Mouse (Mus musculus) CH12.LX (cell line): Measurements from ENCODE around the gene Lrrfip1. TPM values are rescaled to one million over a fixed set of nuclear protein-coding genes. Genes with fewer than 3 reads are reported as not detected.
A peak's percentile ranks its signal among the peaks of the same experiment; 100 is the strongest.

Experiments used
- DNase-seq: peaks from one replicate; pipeline ENCODE4 v3.0.0-alpha.2; 2013; ENCODE audit errors: extremely low read depth
- H3K27ac ChIP-seq: 2 replicates; pipeline ENCODE4 v1.5.1; 2012; ENCODE audit warnings: low read depth, mild to moderate bottlenecking, control low read depth, moderate library complexity; ENCODE audit not compliant: insufficient read depth
- H3K27me3 ChIP-seq: replicated peaks from 2 replicates; pipeline ENCODE3; 2012; ENCODE audit warnings: inconsistent platforms
- H3K36me3 ChIP-seq, 2 experiments: replicated peaks in 1 of 2; 2 replicates each; pipeline versions ENCODE3 to v1.6.1; 2012; ENCODE audit warnings: inconsistent platforms in 1 of 2, low read length in 1 of 2, mild to moderate bottlenecking in 1 of 2, mixed read lengths in 1 of 2, moderate library complexity in 1 of 2; ENCODE audit not compliant: control insufficient read depth in 1 of 2, insufficient read depth in 1 of 2
- H3K4me1 ChIP-seq, 2 experiments: 2 replicates each; pipeline ENCODE4 v1.6.1; 2012; ENCODE audit warnings: inconsistent platforms in 1 of 2, moderate library complexity in 1 of 2; ENCODE audit not compliant: insufficient read depth in 2 of 2, control insufficient read depth in 1 of 2
- H3K4me2 ChIP-seq: 2 replicates; pipeline ENCODE4 v1.6.1; 2012; ENCODE audit warnings: low read depth, mild to moderate bottlenecking, control low read depth; ENCODE audit not compliant: poor library complexity, insufficient read depth, severe bottlenecking
- H3K4me3 ChIP-seq, 3 experiments: fragments of 150-350 bp in 1 of 3; sonication (generic) in 1 of 3; replicated peaks in 1 of 3; 2 replicates each; pipeline versions ENCODE3 to v1.5.1; 2011 to 2012; ENCODE audit warnings: low read depth in 2 of 3, low read length in 2 of 3, mild to moderate bottlenecking in 2 of 3, moderate library complexity in 2 of 3, control low read depth in 1 of 3, improper control_type of control experiment in 1 of 3, inconsistent platforms in 1 of 3, mixed read lengths in 1 of 3; ENCODE audit not compliant: poor library complexity in 1 of 3
- H3K79me2 ChIP-seq: replicated peaks from 2 replicates; pipeline ENCODE4 v1.6.1; 2012; ENCODE audit warnings: mild to moderate bottlenecking, moderate library complexity; ENCODE audit not compliant: control insufficient read depth, poor library complexity, insufficient read depth, severe bottlenecking; ENCODE audit errors: extremely low read depth
- H3K9ac ChIP-seq: 2 replicates; pipeline ENCODE4 v1.6.1; 2012; ENCODE audit warnings: low read depth, mild to moderate bottlenecking, control low read depth, moderate library complexity; ENCODE audit not compliant: insufficient read depth
- H3K9me3 ChIP-seq: replicated peaks from 2 replicates; pipeline ENCODE3; 2012; ENCODE audit warnings: low read length, inconsistent platforms, mixed read lengths
- CHD1 ChIP-seq: IDR thresholded peaks from 2 replicates; pipeline ENCODE4 v1.6.1; 2012; ENCODE audit warnings: low read depth, low read length, improper control_type of control experiment, inconsistent platforms
- CHD2 ChIP-seq: IDR thresholded peaks from 2 replicates; pipeline ENCODE4 v1.6.1; 2011; ENCODE audit warnings: low read length, improper control_type of control experiment
- E2F4 ChIP-seq: IDR thresholded peaks from 2 replicates; pipeline ENCODE4 v1.6.1; 2011; ENCODE audit warnings: low read depth, low read length, improper control_type of control experiment; ENCODE audit not compliant: insufficient replicate concordance
- EP300 ChIP-seq: IDR thresholded peaks from 2 replicates; pipeline ENCODE4 v1.6.1; 2011; ENCODE audit warnings: low read length, improper control_type of control experiment
- GABPA ChIP-seq: IDR thresholded peaks from 2 replicates; pipeline ENCODE4 v1.6.1; 2012; ENCODE audit warnings: low read depth, low read length, improper control_type of control experiment, inconsistent platforms; ENCODE audit not compliant: insufficient replicate concordance
- IRF4 ChIP-seq: IDR thresholded peaks from 2 replicates; pipeline ENCODE4 v1.6.1; 2014; ENCODE audit warnings: low read depth, mild to moderate bottlenecking, inconsistent platforms, low read length, improper control_type of control experiment
- JUND ChIP-seq: conservative IDR thresholded peaks from 2 replicates; pipeline ENCODE4 v1.6.1; 2011; ENCODE audit warnings: low read depth, low read length, improper control_type of control experiment
- KAT2A ChIP-seq: IDR thresholded peaks from 2 replicates; pipeline ENCODE4 v1.6.1; 2012; ENCODE audit warnings: low read length, improper control_type of control experiment, inconsistent platforms; ENCODE audit not compliant: insufficient replicate concordance
- MAZ ChIP-seq: IDR thresholded peaks from 2 replicates; pipeline ENCODE4 v1.6.1; 2012; ENCODE audit warnings: low read depth, mild to moderate bottlenecking, inconsistent platforms, low read length, improper control_type of control experiment, moderate library complexity
- MXI1 ChIP-seq: IDR thresholded peaks from 2 replicates; pipeline ENCODE4 v1.6.1; 2011; ENCODE audit warnings: mild to moderate bottlenecking, low read depth, low read length, improper control_type of control experiment
- MYC ChIP-seq: IDR thresholded peaks from 2 replicates; pipeline ENCODE4 v1.6.1; 2011; ENCODE audit warnings: low read depth, mild to moderate bottlenecking, improper control_type of control experiment, low read length
- PAX5 ChIP-seq: IDR thresholded peaks from 2 replicates; pipeline ENCODE4 v1.6.1; 2012; ENCODE audit warnings: low read length, inconsistent platforms, mixed read lengths
- SIN3A ChIP-seq: IDR thresholded peaks from 2 replicates; pipeline ENCODE4 v1.6.1; 2012; ENCODE audit warnings: low read length, improper control_type of control experiment, inconsistent platforms
- SMC3 ChIP-seq: IDR thresholded peaks from 2 replicates; pipeline ENCODE4 v1.6.1; 2011; ENCODE audit warnings: low read depth, low read length, improper control_type of control experiment
- UBTF ChIP-seq: IDR thresholded peaks from 2 replicates; pipeline ENCODE4 v1.6.1; 2012; ENCODE audit warnings: low read depth, mild to moderate bottlenecking, inconsistent platforms, low read length, improper control_type of control experiment, moderate library complexity
- USF2 ChIP-seq: conservative IDR thresholded peaks from 2 replicates; pipeline ENCODE4 v1.6.1; 2011; ENCODE audit warnings: low read depth, low read length, improper control_type of control experiment
- ZC3H11A ChIP-seq: IDR thresholded peaks from 2 replicates; pipeline ENCODE4 v1.6.1; 2012; ENCODE audit warnings: low read depth, mild to moderate bottlenecking, inconsistent platforms, low read length, improper control_type of control experiment
- dilution Hi-C: fragments of 300-500 bp; cut with MboI; formaldehyde crosslinking; loops from 2 replicates; pipeline ENCODE4 v1.14.3; 2020; ENCODE audit warnings: low sequenced_read_pairs; ENCODE audit not compliant: extremely low pct_unique_long_range_greater_than_20kb, extremely low pct_ligation_motif_present
- in situ Hi-C: fragments of 300-500 bp; cut with MboI; formaldehyde crosslinking; loops from 3 replicates; pipeline ENCODE4 v1.14.3; 2019; ENCODE audit warnings: low sequenced_read_pairs, low pct_ligation_motif_present, low pct_unique_long_range_greater_than_20kb, mixed read lengths
- polyA plus RNA-seq: library from polyadenylated mRNA; unstranded; fragments of >175 nt; gene quantifications from 2 replicates; pipeline ENCODE4 v1.2.1, GENCODE M21; 2012; ENCODE audit warnings: low read depth; ENCODE audit not compliant: insufficient read length
- total RNA-seq, 2 experiments: library from RNA; depleted of rRNA; stranded (reverse); fragments of 300-350 nt in 1 of 2; fragments of >200 nt in 1 of 2; gene quantifications; 2 replicates each; pipeline ENCODE4 v1.2.3; 2012 to 2014

Lrrfip1 gene
- total and polyA plus RNA-seq, 3 experiments: 17.2 to 30.5 (median 19.1) TPM

DNA sequence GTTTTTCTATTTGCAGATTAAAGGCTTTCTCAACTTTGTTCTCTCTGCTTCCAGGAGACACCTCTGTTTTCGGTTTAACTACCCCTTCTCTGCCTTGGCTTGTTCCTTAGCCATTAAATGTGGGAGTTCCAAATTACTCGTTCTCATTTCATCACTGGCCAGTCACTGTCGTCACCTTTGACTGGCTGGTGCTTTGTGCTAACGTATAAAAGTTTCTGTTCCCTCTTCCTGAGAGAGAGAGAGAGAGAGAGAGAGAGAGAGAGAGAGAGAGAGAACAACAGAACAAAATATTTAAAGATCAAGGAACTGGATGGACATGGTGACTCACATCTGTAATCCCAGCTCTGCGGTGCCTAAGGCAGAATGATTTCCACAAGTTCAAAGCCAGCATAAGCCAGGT, 47.7 kb downstream of the Lrrfip1 start:
- in situ Hi-C loops: no loop called here
- DNase-seq: no peak
- peaks cover 0 to 7% of the 10 kb centered on the region in 2 experiments for H3K36me3 ChIP-seq
- no peak overlapping the region for H3K4me3 ChIP-seq
- TF ChIP-seq JUND (peak; percentile 63; the same call in 1 of the 2 replicates), EP300 (peak; percentile 42), CHD1 (no peak), IRF4 (peak; percentile 86)
- H3K9me3 ChIP-seq: no peaks in the 10 kb centered on the region
- H3K27me3 ChIP-seq: no peaks in the 10 kb centered on the region
- dilution Hi-C loops: no loop called here
- H3K9ac ChIP-seq: no peak overlapping the region
- peaks cover 10 to 63% of the 10 kb centered on the region in 2 experiments for H3K4me1 ChIP-seq
- no peak overlapping the region for H3K27ac ChIP-seq
- peak overlapping the region; percentile 14; the same call in 1 of the 2 replicates for H3K4me2 ChIP-seq
- H3K79me2 ChIP-seq: no peaks in the 10 kb centered on the region

DNA sequence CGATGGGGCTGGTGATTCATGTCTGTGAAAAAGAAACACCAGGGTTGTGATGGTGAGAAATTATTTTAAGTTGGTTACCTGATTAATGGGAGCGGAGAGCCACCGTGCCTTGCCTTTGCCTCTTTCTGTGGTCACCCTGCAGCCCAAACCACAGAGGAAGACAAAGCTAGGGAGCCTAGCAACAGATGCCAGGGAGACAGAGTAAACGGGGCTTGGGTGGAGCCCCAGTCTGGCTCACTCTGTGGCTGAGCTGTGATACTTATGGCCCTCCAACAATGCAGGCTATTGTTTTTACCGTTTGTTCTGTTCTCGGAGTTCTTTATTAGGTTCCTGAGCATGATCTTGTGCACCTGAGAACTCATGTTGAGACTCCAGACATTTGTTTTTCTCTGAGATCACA, 50.8 kb downstream of the Lrrfip1 start:
- Histone ChIP-seq H3K27ac (no peak overlapping the region), H3K9me3 (no peaks in the 10 kb centered on the region), H3K79me2 (peaks cover 14% of the 10 kb centered on the region), H3K4me1 (peaks cover 4 to 44% of the 10 kb centered on the region in 2 experiments; a peak in 3 of 4 replicates), H3K27me3 (no peaks in the 10 kb centered on the region), H3K4me2 (no peak overlapping the region), H3K36me3 (peaks cover 0 to 7% of the 10 kb centered on the region in 2 experiments), H3K4me3 (no peak overlapping the region), H3K9ac (no peak overlapping the region)
- DNase-seq: no peak
- in situ Hi-C loops: no loop called here
- TF ChIP-seq KAT2A (no peak), USF2 (no peak), ZC3H11A (no peak), UBTF (no peak), MAZ (no peak), SIN3A (no peak), PAX5 (no peak), MYC (no peak), E2F4 (no peak), MXI1 (no peak), SMC3 (no peak), GABPA (no peak), CHD2 (no peak)
- dilution Hi-C loops: no loop called here
